Mouse (Mus musculus) forebrain, embryonic 14.5 days (tissue): ENCODE results near the gene 4930503E14Rik. TPM values are rescaled to one million over a fixed set of nuclear protein-coding genes. Genes with fewer than 3 reads are reported as not detected.
"Not testable (repeated sequence)": the region's sequence is repeated elsewhere in the genome, so short reads cannot be mapped to it uniquely, and the experiment has no call there.

Experiments
- ATAC-seq: fragments of 200-750 bp; cut with Nextera tagmentation; 2 replicates; pipeline ENCODE4 v1.8.0; 2017; ENCODE audit warnings: mild to moderate bottlenecking, moderate library complexity
- DNase-seq: peaks from one replicate; pipeline ENCODE4 v3.0.0-alpha.2; 2015; ENCODE audit warnings: low spot score
- H3K27ac ChIP-seq: fragments of 300-500 bp; sonication (generic); 2 replicates; pipeline ENCODE4 v1.5.1; 2014; ENCODE audit warnings: low read depth, mild to moderate bottlenecking, control low read depth, low read length, moderate library complexity
- H3K27me3 ChIP-seq: fragments of 300-500 bp; sonication (generic); replicated peaks from 2 replicates; pipeline ENCODE4 v1.6.1; 2014; ENCODE audit warnings: low read length, control low read depth, mixed read lengths; ENCODE audit not compliant: control insufficient read depth, insufficient read depth
- H3K36me3 ChIP-seq: fragments of 300-500 bp; sonication (generic); 2 replicates; pipeline ENCODE4 v1.6.1; 2014; ENCODE audit warnings: low read length, control low read depth; ENCODE audit not compliant: control insufficient read depth, insufficient read depth
- H3K4me1 ChIP-seq: fragments of 300-500 bp; sonication (generic); 2 replicates; pipeline ENCODE4 v1.6.1; 2014; ENCODE audit warnings: antibody characterized with exemption, low read length, control low read depth; ENCODE audit not compliant: control insufficient read depth, insufficient read depth
- H3K4me2 ChIP-seq: fragments of 300-500 bp; sonication (generic); 2 replicates; pipeline ENCODE4 v1.6.1; 2014; ENCODE audit warnings: mild to moderate bottlenecking, control low read depth, low read length
- H3K4me3 ChIP-seq: fragments of 300-500 bp; sonication (generic); 2 replicates; pipeline ENCODE4 v1.5.1; 2014; ENCODE audit warnings: low read depth, low read length, control low read depth
- H3K9ac ChIP-seq: fragments of 300-500 bp; sonication (generic); 2 replicates; pipeline ENCODE4 v1.6.1; 2014; ENCODE audit warnings: mild to moderate bottlenecking, low read length, control low read depth, moderate library complexity
- H3K9me3 ChIP-seq: fragments of 300-500 bp; sonication (generic); replicated peaks from 2 replicates; pipeline ENCODE4 v1.6.1; 2016; ENCODE audit warnings: low read length, control low read depth, mixed read lengths; ENCODE audit not compliant: control insufficient read depth
- WGBS: fragments of 180-500 bp; shearing (Covaris S2); extraction: QIAGEN DNeasy Blood & Tissue Kit; methylation state at CpG from one replicate; pipeline ENCODE4 v1.1.7; 2014; 5-methylcytosine and 5-hydroxymethylcytosine counted together
- polyA plus RNA-seq: library from polyadenylated mRNA; unstranded; fragments of >200 nt; fragmentation: Nextera tagmentation; extraction: Ambion mirVana; gene quantifications from 2 replicates; pipeline ENCODE4 v1.2.1, GENCODE M21; 2014

The 4930503E14Rik gene
- not detected in 2 replicates for polyA plus RNA-seq

GRCm38 (mm10) chr14:44213154-44213553 lies at the start of gene 4930503E14Rik:
4930503E14Rik (minus strand) TSS chr14:44213254.
- H3K36me3 ChIP-seq, H3K9me3 ChIP-seq, DNase-seq, H3K27ac ChIP-seq, H3K4me1 ChIP-seq, H3K4me2 ChIP-seq, H3K27me3 ChIP-seq, H3K9ac ChIP-seq, ATAC-seq, H3K4me3 ChIP-seq: not testable (repeated sequence)
- 87% methylated on average over 3 of the region's 3 CpGs for WGBS

GRCm38 (mm10) chr14:44248039-44248438 lies 35.0 kb upstream of the 4930503E14Rik start:
- Histone ChIP-seq H3K4me1 (no peaks in the 10 kb centered on the region), H3K4me2 (no peak overlapping the region), H3K36me3 (no peaks in the 10 kb centered on the region), H3K9ac (no peak overlapping the region), H3K4me3 (no peak overlapping the region), H3K27ac (no peak overlapping the region), H3K9me3 (no peaks in the 10 kb centered on the region), H3K27me3 (no peaks in the 10 kb centered on the region)
- DNase-seq (no peak), ATAC-seq (no peak)
- WGBS: 92% methylated on average over 16 of the region's 16 CpGs

GRCm38 (mm10) chr14:44197361-44197760 lies 15.7 kb downstream of the 4930503E14Rik start, which contains the start of gene Gm8212:
Gm8212 (plus strand) TSS chr14:44197661.
- ATAC-seq, H3K27ac ChIP-seq, DNase-seq, H3K27me3 ChIP-seq, H3K36me3 ChIP-seq, H3K4me2 ChIP-seq, H3K4me1 ChIP-seq, H3K9me3 ChIP-seq, H3K9ac ChIP-seq, H3K4me3 ChIP-seq: not testable (repeated sequence)
- WGBS: 86% methylated on average over 1 of the region's 3 CpGs

- not testable (repeated sequence) for H3K27ac ChIP-seq, H3K4me3 ChIP-seq, H3K36me3 ChIP-seq, H3K27me3 ChIP-seq, H3K9ac ChIP-seq, H3K4me2 ChIP-seq, DNase-seq, H3K4me1 ChIP-seq, H3K9me3 ChIP-seq, ATAC-seq
- 97% methylated on average over 3 of the region's 4 CpGs for WGBS
Observed at GRCm38 (mm10) chr14:44123551-44123950, 89.5 kb downstream of the 4930503E14Rik start, which contains the start of gene Gm3327. Gm3327 (plus strand) TSS chr14:44123851.

Other genes starting within 250 kb of the 4930503E14Rik start
- not detected in 2 replicates for gene Ang6, start 211.0 kb downstream of the 4930503E14Rik start, polyA plus RNA-seq
- gene Ear2, start 110.6 kb downstream of the 4930503E14Rik start, polyA plus RNA-seq: not detected in 2 replicates
- not detected in 2 replicates for gene Gm3327, start 89.4 kb downstream of the 4930503E14Rik start, polyA plus RNA-seq
- not detected in 2 replicates for gene Gm8212, start 15.6 kb downstream of the 4930503E14Rik start, polyA plus RNA-seq
- gene Gm8220, start 72.3 kb upstream of the 4930503E14Rik start, polyA plus RNA-seq: not detected in 2 replicates
- gene Gm5930, start 125.3 kb upstream of the 4930503E14Rik start, polyA plus RNA-seq: not detected in 2 replicates
- gene Gm8229, start 152.1 kb upstream of the 4930503E14Rik start, polyA plus RNA-seq: not detected in 2 replicates
- not detected in 2 replicates for gene Gm3371, start 197.4 kb upstream of the 4930503E14Rik start, polyA plus RNA-seq
- gene Gm8232, start 220.4 kb upstream of the 4930503E14Rik start, polyA plus RNA-seq: not detected in 2 replicates